Mouse (Mus musculus) gastrocnemius, postnatal 4 days (tissue): ENCODE results near the gene Odc1. TPM values are rescaled to one million over a fixed set of nuclear protein-coding genes. Genes with fewer than 3 reads are reported as not detected.
"Not testable (repeated sequence)": the region's sequence is repeated elsewhere in the genome, so short reads cannot be mapped to it uniquely, and the experiment has no call there.

Experiments used
- DNase-seq, 2 experiments: peaks; one replicate each; pipeline ENCODE4 v3.0.0; 2021 to 2022; ENCODE audit warnings: low spot score in 2 of 2, mixed read lengths in 2 of 2
- long read RNA-seq, 2 experiments: library from polyadenylated mRNA; stranded (forward); transcript quantifications; one replicate each; pipeline ENCODE4 v2.0.0; 2021
- total RNA-seq, 2 experiments: library from RNA; stranded (reverse); gene quantifications; 2 replicates each; pipeline ENCODE4 v1.2.3; 2021

Gene Odc1
- total RNA-seq = 100 to 1,000 TPM; 126 to 127 TPM
- long read RNA-seq, experiment 1, transcript Odc1-201 (12 exons, 2,208 nt) = major isoform, 71 of 92 reads
- long read RNA-seq, experiment 1, partial matches to known transcripts = 10 of 92 reads
- long read RNA-seq, experiment 1, other reads (novel, unspliced or antisense) = 11 of 92 reads
- long read RNA-seq, experiment 2, transcript Odc1-201 (12 exons, 2,208 nt) = major isoform, 104 of 125 reads
- long read RNA-seq, experiment 2, partial matches to known transcripts = 7 of 125 reads
- long read RNA-seq, experiment 2, other reads (novel, unspliced or antisense) = 14 of 125 reads

DNA sequence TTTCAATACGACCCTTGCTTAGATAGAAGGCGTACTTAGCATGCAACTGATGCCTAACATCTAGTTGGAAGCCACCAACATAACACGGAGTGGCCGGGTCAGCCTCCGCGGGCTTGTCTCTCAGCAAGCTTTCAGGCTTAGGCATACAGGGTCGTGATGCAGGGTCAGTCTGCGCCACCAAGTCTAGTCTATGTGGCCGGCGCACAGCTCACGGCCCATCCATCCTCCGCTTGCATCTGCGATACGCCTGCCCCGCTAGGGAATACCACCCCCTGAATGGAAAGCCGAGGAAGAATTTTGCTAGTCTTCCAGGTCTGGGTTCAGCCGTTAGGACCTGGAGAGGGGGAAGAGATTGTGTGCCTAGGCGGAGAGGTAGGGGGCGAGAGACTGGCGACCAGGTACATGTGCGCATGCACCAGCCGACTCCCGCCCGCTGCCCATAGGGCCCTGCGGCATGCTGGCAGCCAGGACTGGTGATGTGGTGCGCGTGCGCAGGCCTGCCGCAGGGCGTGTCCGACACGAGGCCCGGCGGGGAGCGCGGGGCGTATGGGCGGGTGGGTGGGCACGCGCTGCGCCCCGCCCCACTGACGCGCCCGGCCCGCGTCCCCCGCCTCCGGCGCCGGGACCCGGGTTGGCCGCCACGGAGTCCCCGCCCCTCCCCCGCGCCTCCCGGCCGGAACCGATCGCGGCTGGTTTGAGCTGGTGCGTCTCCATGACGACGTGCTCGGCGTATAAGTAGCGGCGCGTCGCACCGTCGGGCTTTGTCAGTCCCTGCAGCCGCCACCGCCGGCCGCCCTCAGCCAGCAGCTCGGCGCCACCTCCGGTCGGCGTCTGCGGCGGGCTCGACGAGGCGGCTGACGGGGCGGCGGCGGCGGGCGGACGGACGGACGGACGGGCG is at the start of gene Odc1:
Gene Odc1, plus strand, starts transcription at position 586 of the 898 bp plus-strand sequence.
- DNase-seq = peak; percentile 97 to 98

DNA sequence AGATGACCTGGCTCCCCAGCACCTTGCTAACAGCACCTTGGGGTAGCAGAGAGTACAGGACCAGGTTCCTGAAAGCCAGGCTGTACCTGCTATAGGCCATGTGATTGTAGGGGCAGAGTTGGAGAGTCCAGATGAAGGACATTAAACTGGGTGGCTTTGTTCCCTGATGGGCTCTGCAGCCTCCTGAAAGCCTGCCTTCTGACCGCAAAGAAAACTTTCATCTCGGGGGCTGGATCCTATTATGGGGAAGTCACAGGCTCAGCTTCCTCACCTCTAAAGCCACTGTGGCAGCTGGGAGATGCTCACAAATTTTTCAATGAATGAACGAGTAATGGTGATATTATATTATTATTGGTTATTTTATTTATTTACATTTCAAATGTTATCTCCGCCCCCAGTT is 49.8 kb upstream of the Odc1 start:
- DNase-seq = no peak

DNA sequence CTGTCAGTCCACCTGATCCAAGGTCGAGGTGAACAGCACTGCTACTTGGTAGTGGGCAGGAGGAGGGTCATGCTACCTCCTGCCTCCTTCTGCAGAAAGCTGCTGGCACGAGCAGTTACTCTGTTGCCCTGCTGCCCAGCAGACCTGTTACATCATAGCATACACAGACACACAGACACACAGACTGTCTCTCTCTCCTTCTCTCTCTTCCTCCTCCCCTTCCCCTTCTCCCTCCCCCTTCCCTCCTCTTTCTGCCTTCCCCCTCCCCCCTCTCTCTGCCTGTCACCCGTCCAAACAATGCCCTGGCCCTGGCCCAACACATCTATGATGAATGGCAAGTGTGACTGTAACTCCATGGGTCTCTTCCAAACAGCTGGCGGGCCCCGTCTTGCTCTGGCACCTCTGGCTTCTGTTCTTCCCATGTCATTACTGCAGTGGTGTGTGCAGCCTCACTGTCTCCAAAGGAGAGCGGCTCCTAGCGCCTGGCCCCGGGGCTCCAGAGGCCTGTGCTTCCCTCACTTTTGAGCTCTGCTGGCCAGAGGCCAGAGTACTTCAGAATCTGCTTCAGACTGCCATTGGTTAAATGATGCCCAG is 48.6 kb upstream of the Odc1 start:
- DNase-seq = peak in 1 of 2 experiments; percentile 50

DNA sequence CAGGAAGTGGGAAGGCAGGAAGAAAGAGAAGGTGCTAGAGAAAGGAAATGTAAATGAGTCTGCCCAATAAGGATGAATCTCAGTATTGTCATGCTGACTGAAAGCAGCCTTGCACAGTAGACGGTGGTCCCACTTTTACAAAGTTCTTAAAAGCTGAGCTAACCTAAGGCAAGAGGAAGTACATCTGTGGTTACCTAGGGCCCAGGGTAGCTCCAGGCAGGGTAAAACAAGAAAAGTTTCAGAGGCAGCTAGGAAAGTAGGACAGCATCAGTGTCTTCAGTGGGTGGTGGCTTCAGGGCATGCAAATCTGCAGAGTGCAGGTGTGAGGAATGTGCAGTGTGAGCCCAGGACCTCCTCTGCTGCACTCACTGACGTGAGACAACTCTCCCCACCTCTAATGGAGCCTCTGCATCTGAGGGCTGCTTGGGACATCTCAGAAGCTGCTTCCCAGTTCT is 38.9 kb upstream of the Odc1 start:
- DNase-seq = no peak

DNA sequence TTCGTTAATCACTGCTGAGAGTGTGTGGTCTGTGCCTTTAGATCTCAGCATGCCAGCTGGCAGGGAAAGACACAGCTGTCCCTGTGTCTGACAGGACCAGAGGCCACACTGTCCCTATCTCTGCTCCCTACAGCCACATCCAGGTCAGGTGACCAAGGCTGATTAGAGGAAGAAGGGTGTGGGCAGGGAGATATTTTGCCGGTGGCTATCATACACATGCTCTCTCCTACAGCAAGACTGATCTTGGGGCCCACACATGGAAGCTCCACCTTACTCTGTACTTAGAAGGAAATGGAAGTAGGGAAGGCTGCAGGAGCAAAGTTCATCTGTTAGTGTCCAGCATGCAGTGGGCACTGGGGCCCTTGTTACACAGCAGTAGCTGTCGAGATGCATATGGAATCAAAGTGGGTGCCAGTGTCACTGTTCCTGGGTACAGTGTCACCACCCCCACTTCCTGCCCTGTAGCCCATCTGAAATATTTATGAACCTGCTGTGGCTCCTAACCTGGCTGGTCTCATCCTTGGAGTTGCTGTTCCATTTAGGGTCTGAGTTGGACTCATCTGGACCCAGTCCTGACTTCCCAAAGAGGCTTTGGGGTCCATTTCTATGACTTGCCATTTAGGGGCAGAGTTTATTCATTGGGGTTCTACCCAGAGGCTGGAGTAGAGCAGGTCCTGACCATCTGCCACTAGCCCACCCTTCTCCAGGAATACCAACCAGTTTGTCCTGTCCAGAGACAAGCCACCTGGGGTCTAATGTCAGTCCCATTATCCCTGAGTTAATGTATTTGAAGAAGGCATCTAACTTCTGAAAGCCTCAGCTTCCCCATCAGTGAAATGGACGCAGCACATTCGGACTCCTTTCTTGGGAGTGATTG is 38.2 kb upstream of the Odc1 start:
- no peak for DNase-seq

DNA sequence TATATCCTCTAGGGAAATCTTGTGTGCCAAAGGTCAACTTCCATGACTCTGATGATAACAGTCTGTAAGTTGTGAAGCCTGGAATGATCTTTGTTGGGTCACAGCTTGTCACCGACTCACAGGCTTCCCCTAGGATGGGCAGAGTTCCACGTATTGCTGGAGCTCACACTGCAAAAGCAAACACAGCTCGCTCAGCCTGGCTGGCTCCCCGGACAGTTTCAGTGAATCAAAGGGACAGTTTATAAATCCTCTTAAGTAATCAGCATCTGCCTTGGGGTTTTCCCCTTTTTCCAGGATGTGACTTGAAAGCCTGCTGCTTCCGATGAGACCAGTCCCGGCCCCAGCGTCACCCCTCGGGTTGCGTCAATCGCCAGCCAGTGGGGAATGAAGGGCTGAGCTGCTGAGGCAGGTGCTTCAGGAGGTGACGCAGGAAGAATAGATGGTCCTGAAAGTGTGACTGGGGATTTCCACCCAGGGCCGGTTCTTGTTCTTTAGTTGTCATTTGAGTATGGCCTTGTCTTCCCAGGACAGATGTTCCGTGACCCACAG is 37.5 kb upstream of the Odc1 start:
- DNase-seq = no peak

DNA sequence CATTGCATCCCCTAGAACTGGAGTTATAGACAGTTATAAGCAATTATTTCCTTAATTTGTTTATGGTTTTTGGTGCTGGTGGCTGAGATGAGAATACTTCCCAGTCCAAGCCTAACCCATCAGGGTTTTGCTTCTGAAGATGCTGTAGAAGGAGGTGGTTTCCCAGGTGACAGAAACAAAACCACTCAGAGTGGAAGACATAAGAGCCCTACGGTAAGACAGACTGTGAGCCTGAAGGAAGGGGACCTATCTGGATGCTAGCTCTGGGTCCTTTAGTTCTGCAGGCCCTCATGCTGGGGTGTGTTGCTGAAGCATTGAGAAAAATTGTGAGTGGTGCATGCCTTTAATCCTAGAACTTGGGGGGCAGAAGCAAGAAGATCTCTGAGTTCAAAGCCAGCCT is 35.3 kb upstream of the Odc1 start:
- DNase-seq = no peak

DNA sequence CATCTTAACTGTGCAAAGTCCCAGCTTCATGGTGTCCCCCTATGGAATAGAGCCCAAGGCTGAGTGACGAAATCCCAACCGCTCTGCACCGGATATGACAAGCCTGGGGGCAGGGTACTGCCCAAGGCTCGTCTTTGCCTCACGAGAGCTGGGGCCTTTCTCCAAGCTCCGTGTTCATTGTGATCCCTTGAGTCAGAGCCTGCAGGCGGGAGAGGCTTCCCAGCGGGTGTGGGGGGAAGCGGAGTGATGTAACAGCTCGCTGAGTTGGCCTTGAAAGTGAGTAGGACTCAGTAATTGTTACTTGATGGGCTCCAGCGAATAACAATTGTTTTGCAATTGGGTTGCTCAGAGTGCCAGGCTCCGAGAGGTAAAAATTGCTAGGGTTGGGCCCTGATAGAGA is 34.4 kb upstream of the Odc1 start:
- DNase-seq = no peak

DNA sequence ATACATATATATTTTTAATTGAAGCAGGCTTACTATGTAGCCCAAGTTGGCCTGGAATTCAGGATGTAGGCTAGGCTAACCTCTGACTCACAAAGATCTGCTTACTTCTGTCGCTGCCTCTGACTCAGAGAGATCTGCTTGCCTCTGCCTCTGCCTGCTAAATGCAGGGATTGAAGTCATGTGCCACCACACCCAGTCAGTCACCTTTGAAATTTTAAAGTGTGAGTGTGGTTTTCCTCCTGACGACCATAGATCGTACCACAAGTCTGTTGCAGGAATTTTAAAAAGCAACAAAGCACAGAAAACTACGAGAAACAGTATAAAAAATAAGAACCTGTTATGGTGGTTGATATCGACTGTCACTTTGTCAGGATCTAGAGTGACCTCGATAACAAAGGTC is 33.6 kb upstream of the Odc1 start:
- DNase-seq = no peak

DNA sequence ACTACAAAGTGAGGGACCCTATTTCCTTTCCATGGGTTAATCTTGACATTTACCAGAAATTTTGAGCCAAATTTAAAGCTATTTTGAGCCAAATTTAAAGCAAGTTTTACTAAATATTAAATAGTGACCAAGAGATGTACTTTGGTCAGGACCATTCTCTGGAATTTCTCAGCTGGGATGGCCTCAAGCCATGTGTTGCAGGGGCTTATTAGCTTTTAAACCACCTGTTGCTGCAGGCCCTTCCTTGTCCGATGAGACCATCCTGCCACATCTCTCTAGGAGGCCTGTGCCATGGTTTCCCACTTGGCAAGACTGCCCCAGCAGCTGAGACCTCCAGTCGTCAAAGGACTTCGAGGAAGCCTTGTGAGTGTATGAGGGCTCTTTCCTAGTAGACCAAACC is 15.4 kb upstream of the Odc1 start:
- DNase-seq = no peak

DNA sequence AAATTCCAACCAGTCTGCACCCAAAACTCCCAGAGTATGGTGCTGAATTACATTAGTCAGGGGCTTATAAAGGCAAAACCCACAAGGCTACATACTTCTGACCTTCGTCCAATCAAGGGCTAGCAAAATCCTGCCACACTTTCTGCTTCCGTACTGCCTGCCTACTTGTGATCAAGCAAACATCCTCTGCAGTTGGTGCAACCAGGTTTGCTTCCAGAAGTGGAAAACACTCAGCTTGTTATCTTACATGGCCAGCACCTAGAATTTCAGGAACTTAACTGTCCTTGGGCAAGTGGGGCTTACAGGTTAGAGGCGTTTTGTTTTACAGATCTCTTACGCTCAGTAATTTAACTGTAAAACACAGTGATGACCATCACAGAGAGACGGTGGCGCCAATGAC is 14.9 kb upstream of the Odc1 start:
- DNase-seq = no peak

DNA sequence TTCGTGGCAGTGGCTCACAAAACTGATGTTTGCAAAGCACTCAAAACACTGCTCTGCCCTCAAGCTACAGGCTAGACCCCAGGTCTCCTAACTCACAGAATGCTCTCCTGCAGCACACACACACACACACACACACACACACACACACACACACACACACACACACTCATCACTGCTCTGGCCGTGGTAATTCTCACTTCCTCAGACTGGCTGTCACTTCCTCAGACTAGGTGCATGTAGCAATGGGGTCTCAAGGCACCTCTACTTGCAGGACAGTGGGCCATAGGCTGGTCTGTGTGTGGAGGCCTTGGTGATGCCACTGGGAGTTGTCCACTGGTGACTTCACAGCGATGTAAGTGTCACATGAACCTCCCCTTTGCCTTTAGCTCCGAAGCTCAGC is 13.8 kb upstream of the Odc1 start:
- no peak for DNase-seq

DNA sequence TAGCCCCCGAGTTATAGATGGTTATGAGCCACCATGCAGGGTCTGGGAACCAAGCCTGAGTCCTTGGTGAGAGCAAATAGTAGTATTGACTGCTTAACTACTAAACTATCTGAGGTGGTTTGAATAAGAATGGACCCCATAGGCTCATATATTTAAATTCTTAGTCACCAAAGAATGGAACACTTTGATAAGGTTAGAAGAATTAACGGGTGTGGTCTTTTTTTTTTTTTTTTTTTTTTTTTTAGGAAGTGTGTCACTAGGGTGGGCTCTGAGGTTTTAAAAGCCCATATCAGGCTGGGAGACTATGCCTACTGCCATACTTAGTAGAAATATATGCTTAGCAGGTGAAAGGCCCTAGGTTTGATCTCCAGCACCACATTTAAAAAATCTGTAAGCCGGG is 8.4 kb upstream of the Odc1 start:
- DNase-seq = no peak

DNA sequence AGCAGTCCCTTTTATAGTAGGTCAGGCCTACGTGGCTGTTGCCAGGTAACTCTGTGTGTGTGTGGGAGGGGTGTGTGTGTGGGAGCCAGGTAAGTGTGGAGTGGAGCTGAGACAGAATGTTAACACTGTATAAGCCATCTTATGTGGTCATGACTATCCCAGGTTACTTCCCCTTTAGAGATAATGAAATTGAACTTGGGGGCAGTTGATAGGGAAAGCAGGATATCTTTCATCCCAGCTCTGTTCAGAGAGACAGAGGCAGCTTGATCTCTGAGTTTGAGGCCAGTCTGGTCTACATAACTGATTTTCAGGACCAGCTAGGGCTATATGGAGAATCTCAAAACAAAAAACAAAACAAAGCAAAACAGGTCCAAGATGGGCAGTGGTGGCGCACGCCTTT is 7.4 kb upstream of the Odc1 start:
- DNase-seq = no peak

DNA sequence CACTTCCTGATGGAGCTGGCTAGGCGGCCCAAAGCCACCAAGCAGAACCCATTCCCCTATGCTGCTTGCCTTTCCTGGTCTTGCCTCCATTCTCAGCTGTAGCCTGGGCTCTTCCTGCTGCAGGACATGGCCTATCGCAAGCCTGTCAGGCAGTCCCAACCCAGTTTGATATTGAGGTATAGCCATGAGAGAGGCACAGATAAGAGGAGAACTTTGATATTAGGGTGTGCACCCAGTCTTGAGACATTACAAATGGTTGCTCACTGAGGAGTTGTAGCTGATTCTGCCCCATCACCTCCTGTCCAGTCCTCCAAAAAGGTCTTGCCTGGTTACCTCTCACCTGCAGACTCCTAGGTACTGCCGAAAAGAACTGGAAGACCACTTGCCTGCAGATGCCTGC is 6.5 kb upstream of the Odc1 start:
- DNase-seq = no peak

DNA sequence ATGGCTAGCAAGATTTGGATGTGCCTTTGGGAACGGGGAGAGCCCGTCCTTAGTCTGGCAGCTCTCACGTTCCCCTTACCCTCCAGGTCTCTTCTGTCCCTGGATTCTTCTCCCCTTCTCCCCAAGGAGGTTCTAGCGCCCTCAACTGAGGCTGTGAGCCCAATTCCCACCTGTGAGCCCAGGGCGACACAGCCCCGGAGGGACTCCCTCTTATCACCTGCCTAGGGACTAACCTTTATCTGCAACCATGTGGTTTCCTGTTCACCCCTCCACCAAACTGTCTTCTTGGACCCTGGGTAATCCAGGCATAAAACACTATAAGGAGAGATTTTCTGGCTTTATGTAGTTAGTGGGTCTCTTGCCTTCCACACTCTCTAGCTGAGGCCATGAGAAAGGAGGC is 5.6 kb upstream of the Odc1 start:
- DNase-seq = no peak

DNA sequence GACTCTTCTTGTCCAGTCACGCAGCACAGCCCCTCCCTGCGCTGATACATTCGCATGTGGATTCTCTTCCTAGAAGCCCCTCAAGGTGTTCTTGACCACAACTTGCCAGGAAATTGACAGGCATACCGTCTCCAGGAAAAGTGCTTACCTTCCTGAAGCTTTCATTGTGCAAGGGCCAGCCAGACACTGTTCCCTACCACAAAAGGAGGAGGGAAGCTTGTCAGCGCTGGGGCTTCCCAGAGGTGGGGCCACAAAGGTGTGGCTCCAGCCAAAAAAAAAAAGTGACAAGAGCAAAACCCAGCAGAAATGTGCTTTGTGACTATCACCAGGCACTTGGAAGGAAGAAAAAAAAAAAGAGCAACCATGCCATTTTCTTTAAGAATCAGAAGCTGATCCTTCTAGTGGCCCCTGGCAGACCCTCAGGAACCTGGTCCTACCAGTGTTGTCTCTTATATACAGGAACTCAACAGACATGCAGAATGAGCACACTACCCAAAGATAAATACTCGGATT is 4.5 kb upstream of the Odc1 start:
- no peak for DNase-seq

DNA sequence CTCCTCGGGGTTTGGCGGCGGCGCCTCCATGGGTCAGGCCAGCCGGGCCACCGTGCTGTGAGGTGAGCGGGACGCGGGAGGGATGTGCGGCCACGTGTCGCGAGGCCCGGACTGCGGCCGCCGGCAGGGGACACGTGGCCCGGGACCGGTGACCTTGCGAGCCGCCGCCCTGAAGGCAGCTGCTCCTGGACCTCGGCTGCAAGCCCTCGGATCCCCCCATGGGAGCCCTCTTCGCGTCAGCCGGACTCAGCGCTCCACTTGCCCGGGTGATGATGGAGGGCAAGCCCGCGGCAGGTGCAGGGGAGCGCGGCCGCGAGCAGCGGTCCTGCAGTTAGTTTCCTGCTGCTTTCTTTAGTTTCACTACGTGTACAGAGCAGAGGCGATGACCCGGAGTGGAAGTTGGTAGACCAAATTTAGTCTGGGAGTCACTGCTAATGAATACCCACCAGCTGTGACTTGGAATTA is 545 bp downstream of the Odc1 start:
- DNase-seq = peak in 1 of 2 experiments; percentile 71

DNA sequence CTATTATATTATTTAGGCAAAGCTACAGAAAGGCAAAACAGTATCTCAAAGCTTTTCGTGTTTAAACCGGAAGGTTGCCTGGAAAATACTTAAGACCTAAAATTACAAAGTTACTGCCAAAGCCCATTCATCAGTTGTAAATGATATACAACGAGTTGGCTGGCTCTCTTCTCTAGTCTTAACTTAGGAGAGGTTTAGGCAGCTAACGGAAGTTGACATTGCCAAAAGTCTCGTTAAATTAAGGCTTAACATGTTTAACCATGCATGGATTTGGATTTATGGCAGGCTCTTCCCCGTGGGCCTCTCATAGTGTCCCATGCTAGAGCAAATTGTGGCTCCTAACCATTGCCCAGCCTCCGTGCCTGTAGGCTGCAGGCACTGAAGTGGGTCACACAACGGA is 1.3 kb downstream of the Odc1 start:
- no peak for DNase-seq

DNA sequence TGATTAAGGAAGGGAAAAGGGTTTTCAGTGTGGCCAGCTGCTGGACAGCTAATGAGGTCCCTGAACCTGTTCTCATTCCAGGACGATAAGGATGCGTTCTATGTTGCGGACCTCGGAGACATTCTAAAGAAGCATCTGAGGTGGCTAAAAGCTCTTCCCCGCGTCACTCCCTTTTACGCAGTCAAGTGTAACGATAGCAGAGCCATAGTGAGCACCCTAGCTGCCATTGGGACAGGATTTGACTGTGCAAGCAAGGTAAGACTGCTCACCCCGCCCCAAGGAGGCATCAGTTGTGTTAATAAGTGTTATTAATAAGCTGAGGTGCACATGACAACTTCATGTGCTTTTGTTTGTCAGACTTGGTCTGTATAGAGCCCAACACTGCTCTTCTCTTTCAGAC is 3.0 kb downstream of the Odc1 start:
- not testable (repeated sequence) for DNase-seq
